Mouse (Mus musculus): ENCODE data around the gene Ppp3ca.

- no peak for TF ChIP-seq POLR2A (IDR thresholded peaks at IDR 0.05; ENCODE audit: low read depth, low read length)
- TF ChIP-seq CTCF (IDR thresholded peaks at IDR 0.05; ENCODE audit: extremely low read depth, insufficient read length, insufficient replicate concordance, low read depth, low read length) = no peak
These were observed 91.5 kb downstream of the Ppp3ca start for GRCm38 (mm10) chr3:136761292-136761978.

Measured in small intestine, adult 2 months (tissue).